In the genomic region with DNA sequence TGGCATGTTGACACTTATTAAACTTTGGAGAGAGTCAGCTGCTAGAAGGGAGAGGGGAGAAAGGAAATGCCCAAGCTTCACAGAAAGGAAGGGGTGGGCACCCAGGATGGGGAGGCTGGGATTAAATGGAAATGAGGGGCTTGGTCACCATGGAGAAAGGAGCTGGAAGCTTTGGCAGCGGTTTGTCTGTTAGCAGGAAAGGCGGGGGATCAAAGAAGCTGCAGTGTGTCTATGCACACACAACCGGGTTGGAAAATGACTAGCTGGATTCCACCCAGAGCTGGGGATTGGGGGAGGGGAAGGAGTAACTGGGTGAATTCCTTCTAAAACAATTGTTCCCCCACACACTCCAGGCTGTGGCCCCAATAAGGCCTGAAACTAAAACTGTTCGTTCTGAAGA, we compare ENCODE assay signal across 8 mouse cellular contexts. TPM values are rescaled to one million over a fixed set of nuclear protein-coding genes. Genes with fewer than 3 reads are reported as not detected.
DNase-seq lines count a peak whose midpoint lies in the region; ATAC-seq lines count a peak whose summit lies in the region.

No protein-coding gene starts in this region.

- peaks cover 9% of the 10 kb centered on the region for H3K27me3 ChIP-seq in hindbrain, embryonic 10.5 days (ENCODE audit: insufficient read depth, poor library complexity, severe bottlenecking)
- H3K27me3 ChIP-seq in midbrain, embryonic 13.5 days: 0 out of 2 replicates have a peak, but pooled peaks cover 4% of the 10 kb centered on the region

- no peaks in the 10 kb centered on the region for H3K9me3 ChIP-seq in hindbrain, embryonic 10.5 days
- H3K9me3 ChIP-seq in midbrain, embryonic 13.5 days: no peaks in the 10 kb centered on the region

- no peak overlapping the region for H3K9ac ChIP-seq in midbrain, embryonic 13.5 days (replicated peaks)

- H3K27ac ChIP-seq in hindbrain, embryonic 10.5 days: peak overlapping the region; percentile 88
- peak overlapping the region; percentile 77 for H3K27ac ChIP-seq in midbrain, embryonic 13.5 days

- WGBS in hindbrain, embryonic 10.5 days: 20% methylated on average over 4 of the region's 4 CpGs
- WGBS in midbrain, embryonic 13.5 days: 4% methylated on average over 4 of the region's 4 CpGs

- 0 out of 2 replicates have a peak overlapping the region, but pooled peaks have one; percentile 8 for H3K4me2 ChIP-seq in midbrain, embryonic 13.5 days (replicated peaks)

- H3K4me1 ChIP-seq in hindbrain, embryonic 10.5 days (replicated peaks): peaks cover 54% of the 10 kb centered on the region
- H3K4me1 ChIP-seq in midbrain, embryonic 13.5 days (replicated peaks): peaks cover 57% of the 10 kb centered on the region

- no peaks in the 10 kb centered on the region for H3K36me3 ChIP-seq in hindbrain, embryonic 10.5 days
- H3K36me3 ChIP-seq in midbrain, embryonic 13.5 days: no peaks in the 10 kb centered on the region

- peak; percentile 21 to 23 for DNase-seq in cerebellum, postnatal 10 days
- no peak for DNase-seq in cerebellum, adult 11 months
- peak; percentile 69 for DNase-seq in embryo, embryonic 10 days (ENCODE audit: low spot score)
- DNase-seq in hindbrain, embryonic 10.5 days (ENCODE audit: low spot score): peak; percentile 56
- no peak for DNase-seq in adrenal gland, adult 2 months
- no peak for DNase-seq in kidney, adult 9 months

- ATAC-seq in midbrain, embryonic 13.5 days: peak; percentile 76
- ATAC-seq in inflammation-experienced regulatory T-cells, adult 6 months: no peak

- no peak overlapping the region for H3K4me3 ChIP-seq in hindbrain, embryonic 10.5 days
- H3K4me3 ChIP-seq in midbrain, embryonic 13.5 days (replicated peaks): no peak overlapping the region

RNA-seq across cellular contexts. Expression of gene Tmem218, which starts 29.1 kb away (rescaled TPM):
- polyA plus RNA-seq in hindbrain, embryonic 10.5 days (2016; fragmentation: Nextera tagmentation; extraction: Ambion mirVana): 14.0 and 14.4 TPM in 2 replicates
- 11.4 and 12.7 TPM in 2 replicates for polyA plus RNA-seq in midbrain, embryonic 13.5 days (2015; fragmentation: Nextera tagmentation; extraction: Ambion mirVana)
- 1 to 10 TPM; 4.2 to 8.6 TPM for total RNA-seq in adrenal gland, adult 2 months (2021)
- 1.5 and 1.7 TPM in 2 replicates for polyA plus RNA-seq in adrenal gland, adult 2 months (2012; rRNA removed)
- polyA plus RNA-seq in inflammation-experienced regulatory T-cells, adult 6 months (2017; shearing (Covaris generic)): 1 to 10 TPM; 2.4 to 5.2 (median 4.1) TPM

RNA-seq across cellular contexts. Expression of gene Pknox2, which starts 31.7 kb away (rescaled TPM):
- polyA plus RNA-seq in hindbrain, embryonic 10.5 days (2016; fragmentation: Nextera tagmentation; extraction: Ambion mirVana): 35.0 and 40.3 TPM in 2 replicates
- polyA plus RNA-seq in midbrain, embryonic 13.5 days (2015; fragmentation: Nextera tagmentation; extraction: Ambion mirVana): 30.1 and 33.1 TPM in 2 replicates
- total RNA-seq in adrenal gland, adult 2 months (2021): 1 to 10 TPM; 2.9 to 3.5 TPM
- 1.8 and 2.1 TPM in 2 replicates for polyA plus RNA-seq in adrenal gland, adult 2 months (2012; rRNA removed)
- not detected for polyA plus RNA-seq in inflammation-experienced regulatory T-cells, adult 6 months (2017; shearing (Covaris generic))

Comparison
In these comparisons a context has a peak if more than half of its experiments do, and no peak if none do; other contexts are left out.
1. DNase-seq: peak in cerebellum, postnatal 10 days (2 of 2), embryo, embryonic 10 days (single experiment) and hindbrain, embryonic 10.5 days (single experiment); none in cerebellum, adult 11 months (single experiment), adrenal gland, adult 2 months (single experiment) and kidney, adult 9 months (single experiment).
2. RNA of gene Pknox2, which starts 31.7 kb away (polyA plus RNA-seq): 35.0 to 40.3 TPM in hindbrain, embryonic 10.5 days and 30.1 to 33.1 TPM in midbrain, embryonic 13.5 days; 1.8 to 2.1 TPM in adrenal gland, adult 2 months and not detected in inflammation-experienced regulatory T-cells, adult 6 months; every median in the first group is over 10 times any median in the second.